In genomic region chr5:53326023-53326422, GRCm38 (mm10) we compare ENCODE assay signal across 8 mouse cellular contexts. TPM values are rescaled to one million over a fixed set of nuclear protein-coding genes. Genes with fewer than 3 reads are reported as not detected.
DNase-seq lines count a peak whose midpoint lies in the region; ATAC-seq lines count a peak whose summit lies in the region.

No protein-coding gene starts in this region.

- H3K9ac ChIP-seq in limb, embryonic 12.5 days (replicated peaks): 0 out of 2 replicates have a peak overlapping the region, but pooled peaks have one; percentile 4

- no peak overlapping the region for H3K27ac ChIP-seq in embryonic facial prominence, embryonic 10.5 days (replicated peaks)
- H3K27ac ChIP-seq in limb, embryonic 12.5 days: no peak overlapping the region

- 4% methylated on average over 8 of the region's 8 CpGs for WGBS in embryonic facial prominence, embryonic 10.5 days
- 3% methylated on average over 8 of the region's 8 CpGs for whole genome bisulfite sequencing in limb, embryonic 12.5 days

- H3K4me1 ChIP-seq in embryonic facial prominence, embryonic 10.5 days: peaks cover 41% of the 10 kb centered on the region
- peaks cover 23% of the 10 kb centered on the region; the same call in 1 of the 2 replicates for H3K4me1 ChIP-seq in limb, embryonic 12.5 days (replicated peaks)

- H3K4me2 ChIP-seq in limb, embryonic 12.5 days: peak overlapping the region; percentile 26

- ATAC-seq in limb, embryonic 12.5 days (ENCODE audit: insufficient number of reproducible peaks, insufficient read depth, low FRiP score, low TSS enrichment, low read depth): peak; percentile 72; the same call in 1 of the 2 replicates
- peak; percentile 75 for ATAC-seq in monocyte, adult 5-6 weeks (replicated peaks; ENCODE audit: insufficient number of reproducible peaks, low FRiP score, low TSS enrichment, poor library complexity, severe bottlenecking)

- H3K36me3 ChIP-seq in embryonic facial prominence, embryonic 10.5 days (replicated peaks): no peaks in the 10 kb centered on the region
- H3K36me3 ChIP-seq in limb, embryonic 12.5 days: no peaks in the 10 kb centered on the region

- H3K9me3 ChIP-seq in embryonic facial prominence, embryonic 10.5 days: no peaks in the 10 kb centered on the region
- no peaks in the 10 kb centered on the region for H3K9me3 ChIP-seq in limb, embryonic 12.5 days

- peak; percentile 66 for DNase-seq in A20 (ENCODE audit: low read depth, low spot score)
- peak; percentile 86 for DNase-seq in adrenal gland, postnatal 10 days
- DNase-seq in embryonic facial prominence, embryonic 10.5 days (ENCODE audit: low spot score): peak; percentile 83
- DNase-seq in gonadal fat pad, adult 2 months (ENCODE audit: low read depth): peak; percentile 12
- peak; percentile 61 for DNase-seq in kidney, adult 9 months
- peak; percentile 36 to 67 for DNase-seq in spleen, postnatal 4 days (ENCODE audit: low spot score in 2 of 2)

- no peak overlapping the region for H3K4me3 ChIP-seq in embryonic facial prominence, embryonic 10.5 days
- H3K4me3 ChIP-seq in limb, embryonic 12.5 days (replicated peaks): no peak overlapping the region

- H3K27me3 ChIP-seq in embryonic facial prominence, embryonic 10.5 days (replicated peaks; ENCODE audit: low read depth, poor library complexity, severe bottlenecking): peaks cover 14% of the 10 kb centered on the region
- peaks cover 7% of the 10 kb centered on the region; the same call in 1 of the 2 replicates for H3K27me3 ChIP-seq in limb, embryonic 12.5 days

RNA-seq across cellular contexts. Expression of gene Smim20, which starts 59.1 kb away (rescaled TPM):
- 10 to 100 TPM; 63.1 to 83.1 TPM for total RNA-seq in adrenal gland, postnatal 10 days (2021)
- polyA plus RNA-seq in embryonic facial prominence, embryonic 10.5 days (2016; fragmentation: Nextera tagmentation; extraction: Ambion mirVana): 53.2 and 57.7 TPM in 2 replicates
- 39.5 and 57.0 TPM in 2 replicates for polyA plus RNA-seq in gonadal fat pad, adult 2 months (2012; rRNA removed)
- 65.6 and 66.0 TPM in 2 replicates for polyA plus RNA-seq in limb, embryonic 12.5 days (2016; fragmentation: Nextera tagmentation; extraction: Ambion mirVana)
- total RNA-seq in monocyte, adult 5-6 weeks (2017): 44.4 to 59.6 TPM (median 47.2 TPM) in 3 replicates

Comparison
In these comparisons a context has a peak if more than half of its experiments do, and no peak if none do; other contexts are left out.
1. DNase-seq: peak in every context shown above with its lines; median percentile 86 in adrenal gland, postnatal 10 days; 83 in embryonic facial prominence, embryonic 10.5 days; 66 in A20; 61 in kidney, adult 9 months; 52 in spleen, postnatal 4 days; 12 in gonadal fat pad, adult 2 months.